Mouse (Mus musculus) lung, embryonic 15.5 days (tissue): Measurements from ENCODE around the gene March7. TPM values are rescaled to one million over a fixed set of nuclear protein-coding genes. Genes with fewer than 3 reads are reported as not detected.

ENCODE experiments used
- ATAC-seq: fragments of 200-750 bp; cut with Nextera tagmentation; 2 replicates; pipeline ENCODE4 v1.8.0; 2017; ENCODE audit warnings: moderate number of reproducible peaks, borderline replicate concordance; ENCODE audit not compliant: low FRiP score, low TSS enrichment; ENCODE audit errors: extremely low read depth
- H3K27ac ChIP-seq: fragments of 300-500 bp; sonication (generic); 2 replicates; pipeline ENCODE4 v1.5.1; 2015; ENCODE audit warnings: moderate library complexity, mild to moderate bottlenecking, inconsistent platforms
- H3K27me3 ChIP-seq: fragments of 300-500 bp; sonication (generic); 2 replicates; pipeline ENCODE4 v1.6.1; 2015; ENCODE audit warnings: inconsistent platforms
- H3K36me3 ChIP-seq: fragments of 300-500 bp; sonication (generic); 2 replicates; pipeline ENCODE4 v1.6.1; 2015; ENCODE audit warnings: inconsistent platforms
- H3K4me1 ChIP-seq: fragments of 300-500 bp; sonication (generic); 2 replicates; pipeline ENCODE4 v1.6.1; 2015; ENCODE audit warnings: inconsistent platforms
- H3K4me2 ChIP-seq: fragments of 300-500 bp; sonication (generic); 2 replicates; pipeline ENCODE4 v1.6.1; 2015; ENCODE audit warnings: inconsistent platforms, mild to moderate bottlenecking, moderate library complexity
- H3K4me3 ChIP-seq: fragments of 300-500 bp; sonication (generic); 2 replicates; pipeline ENCODE4 v1.5.1; 2015; ENCODE audit warnings: mild to moderate bottlenecking, inconsistent platforms
- H3K9ac ChIP-seq: fragments of 300-500 bp; sonication (generic); 2 replicates; pipeline ENCODE4 v1.6.1; 2015; ENCODE audit warnings: inconsistent platforms
- H3K9me3 ChIP-seq: fragments of 300-500 bp; sonication (generic); 2 replicates; pipeline ENCODE4 v1.6.1; 2016; ENCODE audit warnings: inconsistent platforms
- WGBS: fragments of 180-500 bp; shearing (Covaris S2); methylation state at CpG from one replicate; pipeline ENCODE4 v1.1.7; 2015; 5-methylcytosine and 5-hydroxymethylcytosine counted together
- polyA plus RNA-seq: library from polyadenylated mRNA; unstranded; fragments of >200 nt; fragmentation: Nextera tagmentation; extraction: Ambion mirVana; gene quantifications from 2 replicates; pipeline ENCODE4 v1.2.1, GENCODE M21; 2015

March7 gene
- polyA plus RNA-seq, 1 experiment from 2014 or later, result 73.4 TPM

DNA sequence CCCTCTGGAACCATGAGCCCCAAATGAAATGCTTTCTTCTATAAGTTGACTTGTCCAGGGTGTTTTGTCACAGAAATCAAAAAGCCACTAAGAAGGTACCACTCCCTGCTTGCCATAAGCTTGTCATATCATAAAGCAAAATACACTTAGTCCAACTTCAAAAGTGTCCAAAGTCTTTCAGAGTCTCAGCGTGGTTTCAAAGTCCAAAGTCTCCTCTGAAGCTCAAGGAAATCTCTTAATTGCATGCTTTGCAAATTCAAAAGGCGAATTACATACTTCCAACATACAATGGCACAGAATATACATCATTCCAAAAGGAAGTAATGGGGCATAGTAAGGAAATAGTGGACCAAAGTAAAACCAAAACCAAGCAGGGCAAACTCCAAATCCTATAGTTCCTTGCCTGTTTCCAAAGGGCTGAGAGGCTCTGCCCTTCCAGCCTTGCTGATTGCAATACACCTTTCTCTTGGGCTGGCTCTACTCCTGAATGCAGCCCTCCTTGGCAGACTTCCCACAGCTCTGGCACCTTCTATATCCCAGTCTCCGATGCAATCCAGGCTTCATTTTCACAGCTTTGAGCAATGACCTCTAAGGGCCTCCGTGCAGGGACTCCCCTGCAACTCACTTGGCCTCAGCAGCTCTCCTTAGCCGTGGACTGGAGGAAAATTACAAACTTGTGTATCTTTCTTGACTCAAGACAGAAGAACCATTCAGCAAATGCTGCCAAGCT lies 51.1 kb downstream of the March7 start:
- H3K4me3 ChIP-seq, result no peak overlapping the region
- ATAC-seq, result no peak
- no peak overlapping the region for H3K4me2 ChIP-seq
- no peaks in the 10 kb centered on the region for H3K4me1 ChIP-seq
- 77% methylated on average over 5 of the region's 5 CpGs for WGBS
- H3K9me3 ChIP-seq, result no peaks in the 10 kb centered on the region
- 0 out of 2 replicates have a peak, but pooled peaks cover 3% of the 10 kb centered on the region for H3K36me3 ChIP-seq
- no peak overlapping the region for H3K27ac ChIP-seq
- no peaks in the 10 kb centered on the region for H3K27me3 ChIP-seq
- no peak overlapping the region for H3K9ac ChIP-seq

DNA sequence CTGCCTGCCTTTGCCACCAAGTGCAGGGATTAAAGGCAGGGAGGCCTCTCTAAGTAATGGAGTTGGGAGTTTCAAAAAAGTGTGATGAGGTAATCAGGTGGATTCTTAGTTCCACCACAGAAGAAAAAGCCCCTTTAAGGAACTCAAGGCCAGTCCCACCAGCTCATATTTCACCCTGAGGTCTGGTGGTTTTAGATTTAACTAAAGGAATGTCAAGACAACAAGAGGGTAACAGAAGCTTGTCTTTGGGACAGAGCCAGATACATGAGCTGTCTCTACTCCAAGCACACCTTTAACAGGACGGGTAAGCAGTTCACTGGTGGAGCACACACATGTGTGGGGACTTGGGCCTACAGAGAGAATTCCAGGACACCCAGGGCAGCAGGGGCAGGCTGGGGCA lies 57.9 kb downstream of the March7 start:
- peak overlapping the region; percentile 12; the same call in 1 of the 2 replicates for H3K27ac ChIP-seq
- no peaks in the 10 kb centered on the region for H3K27me3 ChIP-seq
- no peak overlapping the region for H3K9ac ChIP-seq
- WGBS, result 34% methylated on average over 1 of the region's 1 CpGs
- no peak overlapping the region for H3K4me2 ChIP-seq
- no peak overlapping the region for H3K4me3 ChIP-seq
- H3K4me1 ChIP-seq, result 0 out of 2 replicates have a peak, but pooled peaks cover 3% of the 10 kb centered on the region
- H3K9me3 ChIP-seq, result no peaks in the 10 kb centered on the region
- H3K36me3 ChIP-seq, result no peaks in the 10 kb centered on the region
- no peak for ATAC-seq

DNA sequence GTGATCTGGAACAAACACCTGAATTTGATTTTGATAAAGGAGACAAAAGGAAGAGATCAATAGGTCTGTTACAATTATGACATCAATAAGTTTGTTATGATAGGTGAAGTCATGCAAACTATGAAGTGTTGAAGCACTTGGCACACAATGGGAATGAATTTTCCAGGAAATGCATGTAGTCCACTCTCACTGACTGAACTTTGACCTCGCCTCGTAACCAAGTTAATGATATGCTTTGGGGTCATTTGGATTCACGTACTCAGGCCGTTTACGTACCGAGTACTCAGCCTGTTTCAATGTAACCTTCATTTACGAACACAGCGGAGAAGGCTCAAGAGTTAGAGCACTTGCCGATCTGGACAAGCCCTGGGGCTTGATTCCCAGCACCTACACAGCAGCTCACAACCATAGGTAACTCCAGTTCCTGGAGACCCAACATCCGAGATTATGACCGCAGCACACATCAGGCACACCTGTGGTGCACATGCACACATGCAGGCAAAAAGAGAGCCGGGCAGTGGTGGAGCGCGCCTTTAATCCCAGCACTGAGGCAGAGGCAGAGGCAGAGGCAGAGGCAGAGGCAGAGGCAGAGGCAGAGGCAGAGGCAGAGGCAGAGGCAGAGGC lies 60.3 kb downstream of the March7 start:
- ATAC-seq, result no peak
- H3K27me3 ChIP-seq, result no peaks in the 10 kb centered on the region
- no peak overlapping the region for H3K9ac ChIP-seq
- no peaks in the 10 kb centered on the region for H3K9me3 ChIP-seq
- 87% methylated on average over 14 of the region's 14 CpGs for WGBS
- H3K4me3 ChIP-seq, result no peak overlapping the region
- no peak overlapping the region for H3K4me2 ChIP-seq
- no peaks in the 10 kb centered on the region for H3K36me3 ChIP-seq
- H3K4me1 ChIP-seq, result 0 out of 2 replicates have a peak, but pooled peaks cover 3% of the 10 kb centered on the region
- no peak overlapping the region for H3K27ac ChIP-seq

DNA sequence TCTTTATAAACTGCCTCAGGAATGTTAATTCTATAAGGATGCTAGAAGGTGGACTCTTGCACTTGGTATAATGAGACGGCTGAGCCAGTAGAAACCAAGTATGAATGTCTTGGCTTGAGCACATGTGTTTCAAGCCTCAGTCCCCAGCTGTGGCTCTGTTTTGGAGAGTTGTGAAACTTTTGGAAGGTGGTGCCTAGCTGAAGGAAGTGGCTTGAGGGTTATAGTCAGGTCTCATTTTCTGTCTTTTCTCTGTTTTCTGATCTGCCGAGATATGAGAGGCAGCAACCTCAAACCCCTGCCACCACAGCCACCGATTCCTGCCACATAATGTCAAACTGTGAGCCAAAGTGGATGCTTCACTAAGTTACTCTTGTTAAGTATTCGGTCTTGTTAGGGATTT lies 68.9 kb downstream of the March7 start:
- Histone ChIP-seq H3K9me3 (no peaks in the 10 kb centered on the region), H3K9ac (no peak overlapping the region), H3K4me2 (no peak overlapping the region), H3K4me1 (peaks cover 8% of the 10 kb centered on the region), H3K27me3 (no peaks in the 10 kb centered on the region), H3K4me3 (no peak overlapping the region), H3K27ac (no peak overlapping the region), H3K36me3 (no peaks in the 10 kb centered on the region)
- no peak for ATAC-seq
- 88% methylated on average over 4 of the region's 4 CpGs for WGBS

DNA sequence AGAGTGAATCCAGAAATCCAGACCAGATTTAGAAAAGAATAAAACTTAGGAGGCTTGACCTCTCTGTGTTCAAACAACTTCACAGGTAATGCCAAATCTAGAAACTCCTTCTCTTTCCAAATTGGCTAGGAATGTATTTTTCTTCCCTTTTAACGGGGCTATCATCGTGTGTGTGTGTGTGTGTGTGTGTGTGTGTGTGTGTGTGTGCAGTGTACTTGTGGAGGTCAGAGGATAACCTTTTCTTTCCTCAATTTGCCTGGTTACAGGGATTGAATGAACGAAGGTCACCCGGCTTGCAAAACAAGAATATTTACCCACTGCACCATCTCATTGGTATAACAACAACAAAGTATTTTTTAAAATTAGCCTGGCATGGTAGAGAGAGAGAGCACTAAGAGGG lies 72.9 kb downstream of the March7 start:
- Histone ChIP-seq H3K36me3 (no peaks in the 10 kb centered on the region), H3K27me3 (no peaks in the 10 kb centered on the region), H3K27ac (no peak overlapping the region), H3K9me3 (no peaks in the 10 kb centered on the region), H3K4me2 (peak overlapping the region; percentile 95), H3K4me1 (peaks cover 9% of the 10 kb centered on the region), H3K4me3 (no peak overlapping the region), H3K9ac (no peak overlapping the region)
- ATAC-seq, result no peak
- 59% methylated on average over 4 of the region's 4 CpGs for WGBS

DNA sequence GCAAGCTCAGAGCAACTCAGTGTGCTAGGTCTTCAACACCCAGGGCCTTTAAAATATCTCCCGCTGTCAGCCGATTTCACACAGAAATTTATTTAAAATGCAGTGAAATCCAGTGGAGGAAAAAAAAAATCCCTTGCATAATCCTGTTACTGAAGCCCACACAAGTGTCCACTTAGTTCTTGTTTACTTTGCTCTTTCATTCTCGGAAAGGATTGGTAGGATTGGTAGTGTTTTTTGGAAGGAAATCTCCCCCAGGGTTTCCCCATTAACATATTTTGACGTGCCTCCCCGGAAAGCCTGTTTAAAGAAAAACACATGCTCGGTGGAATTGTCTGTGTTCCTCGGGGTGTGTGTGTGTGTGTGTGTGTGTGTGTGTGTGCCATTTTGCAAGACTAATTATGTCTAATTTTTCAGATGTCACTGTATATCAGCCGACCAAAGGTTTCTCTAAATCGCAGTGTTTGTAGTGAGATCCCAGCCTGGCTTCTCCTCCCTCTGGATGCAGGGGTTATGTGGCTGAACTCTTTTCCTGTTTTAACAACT lies 73.6 kb downstream of the March7 start:
- peak; percentile 12; the same call in 1 of the 2 replicates for ATAC-seq
- WGBS, result 5% methylated on average over 9 of the region's 9 CpGs

DNA sequence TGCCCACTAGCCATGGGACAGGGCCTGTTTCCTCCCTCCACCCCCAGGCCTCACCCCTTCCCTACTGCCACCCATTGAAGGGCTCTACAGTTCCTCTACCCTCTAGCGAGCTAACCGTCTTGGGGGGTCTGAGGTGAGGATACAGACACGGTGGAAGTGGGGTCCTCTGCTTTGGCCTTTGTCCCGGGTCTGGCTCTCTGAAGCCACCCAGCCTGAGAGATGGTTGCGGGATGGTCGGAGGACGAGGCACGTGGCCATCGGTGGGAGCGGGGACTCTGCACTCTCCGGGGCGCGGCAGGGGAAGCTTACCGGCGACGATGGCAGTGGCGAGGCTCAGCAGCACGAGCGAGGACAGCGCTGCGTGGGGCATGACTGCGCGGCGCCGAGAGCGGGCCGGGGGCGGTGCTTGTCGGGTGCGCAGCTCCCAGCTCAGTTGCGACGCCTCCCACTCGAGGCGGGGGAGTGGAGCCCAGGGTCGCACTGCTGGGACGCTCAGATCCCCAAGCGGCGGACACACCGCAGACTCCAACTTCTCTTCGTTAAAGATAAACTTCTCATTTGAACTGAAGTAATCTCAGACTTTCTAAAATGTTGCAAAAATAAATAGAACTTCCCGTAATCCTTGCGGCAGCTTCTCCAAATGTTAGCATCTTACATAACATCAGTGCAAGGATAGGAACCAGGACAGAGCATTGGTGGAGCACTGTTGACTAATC lies 74.2 kb downstream of the March7 start:
- peak; percentile 90 for ATAC-seq
- H3K36me3 ChIP-seq, result no peaks in the 10 kb centered on the region
- H3K4me1 ChIP-seq, result peaks cover 9% of the 10 kb centered on the region
- peak overlapping the region; percentile 95 for H3K4me2 ChIP-seq
- H3K9me3 ChIP-seq, result no peaks in the 10 kb centered on the region
- H3K4me3 ChIP-seq, result peak overlapping the region; percentile 53
- under 1% methylated on average over 41 of the region's 42 CpGs for WGBS
- H3K27me3 ChIP-seq, result no peaks in the 10 kb centered on the region
- peak overlapping the region; percentile 54 for H3K27ac ChIP-seq
- peak overlapping the region; percentile 57 for H3K9ac ChIP-seq

More for the DNA sequence above, 73.6 kb downstream of the March7 start:
- Histone ChIP-seq H3K9ac (peak overlapping the region; percentile 57), H3K9me3 (no peaks in the 10 kb centered on the region), H3K27ac (peak overlapping the region; percentile 54; the same call in 1 of the 2 replicates), H3K36me3 (no peaks in the 10 kb centered on the region), H3K4me3 (peak overlapping the region; percentile 53), H3K4me1 (peaks cover 9% of the 10 kb centered on the region), H3K27me3 (no peaks in the 10 kb centered on the region), H3K4me2 (peak overlapping the region; percentile 95)

DNA sequence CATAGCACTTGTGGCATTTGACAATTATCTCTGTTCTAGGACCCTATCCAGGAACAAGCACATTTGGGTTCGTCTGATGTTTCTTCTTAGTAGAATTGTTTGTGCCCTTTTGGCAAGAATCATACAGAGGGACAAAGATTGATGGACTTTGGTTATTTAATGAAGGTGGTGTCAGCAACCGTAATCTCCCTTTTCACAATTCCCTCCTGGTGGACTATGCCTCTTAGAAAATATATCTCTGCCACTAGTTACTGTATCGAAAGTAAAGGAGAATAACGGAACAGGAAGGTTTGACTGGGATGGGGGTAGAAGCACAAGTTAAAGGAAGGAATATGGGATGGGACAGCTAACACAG lies 74.8 kb downstream of the March7 start, which contains the start of gene Cd302:
Gene Cd302, minus strand, starts transcription at position 22 of the 355 bp plus-strand sequence.
- Histone ChIP-seq H3K9me3 (no peaks in the 10 kb centered on the region), H3K4me1 (peaks cover 9% of the 10 kb centered on the region), H3K4me2 (peak within 1 kb of the TSS; percentile 95), H3K27ac (peak within 1 kb of the TSS; percentile 54), H3K4me3 (peak within 1 kb of the TSS; percentile 53), H3K36me3 (no peaks in the 10 kb centered on the region), H3K27me3 (no peaks in the 10 kb centered on the region), H3K9ac (peak within 1 kb of the TSS; percentile 57)
- ATAC-seq, result no peak
- WGBS, result 38% methylated on average over 4 of the region's 4 CpGs

DNA sequence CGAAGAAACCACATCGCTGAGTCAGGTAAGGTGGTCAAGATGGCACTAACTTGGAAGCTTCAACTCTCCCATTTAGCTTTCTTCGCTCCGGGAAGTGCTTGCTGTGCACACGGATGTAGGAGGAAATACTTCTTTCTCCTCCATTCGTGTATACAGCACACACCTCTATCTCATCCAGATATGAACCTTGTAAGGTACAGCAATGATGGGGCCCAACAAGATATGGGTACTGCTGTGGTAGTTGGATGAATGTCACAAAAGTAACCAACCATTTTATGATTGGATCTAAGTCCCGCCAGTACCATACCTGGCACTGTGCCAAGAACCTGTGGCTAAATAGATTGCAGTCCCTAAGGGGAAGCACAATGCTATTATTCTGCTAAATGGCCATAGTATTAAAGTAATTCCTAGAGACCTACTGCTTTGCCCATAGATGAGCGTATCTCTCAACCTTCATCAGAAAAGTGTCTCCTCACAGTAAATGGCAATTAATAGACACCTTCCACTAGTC lies 75.5 kb downstream of the March7 start:
- H3K4me1 ChIP-seq, result peaks cover 9% of the 10 kb centered on the region
- H3K27ac ChIP-seq, result no peak overlapping the region
- H3K36me3 ChIP-seq, result no peaks in the 10 kb centered on the region
- H3K4me2 ChIP-seq, result no peak overlapping the region
- no peaks in the 10 kb centered on the region for H3K9me3 ChIP-seq
- H3K27me3 ChIP-seq, result no peaks in the 10 kb centered on the region
- no peak for ATAC-seq
- 79% methylated on average over 8 of the region's 8 CpGs for WGBS
- H3K4me3 ChIP-seq, result no peak overlapping the region
- no peak overlapping the region for H3K9ac ChIP-seq

DNA sequence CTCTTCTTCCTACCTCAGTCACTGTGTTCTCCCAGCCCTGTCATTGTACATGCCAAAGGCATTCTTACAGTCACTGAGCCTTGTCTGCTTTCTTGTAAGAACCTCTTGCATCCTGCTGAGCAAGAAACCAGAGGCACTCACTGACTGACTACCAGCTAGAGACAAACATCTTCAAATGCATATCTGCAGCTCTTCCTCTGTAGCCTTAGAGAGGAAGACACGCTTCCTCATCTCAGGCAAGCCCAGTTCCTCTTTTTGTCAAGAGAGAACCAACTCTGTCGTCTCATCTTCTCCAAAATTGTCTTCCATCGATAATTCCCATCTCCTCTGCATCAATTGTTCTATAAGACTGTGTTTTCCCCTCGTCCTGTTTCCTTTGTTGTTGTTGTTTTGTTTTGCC lies 78.9 kb downstream of the March7 start:
- Histone ChIP-seq H3K9me3 (no peaks in the 10 kb centered on the region), H3K27ac (no peak overlapping the region), H3K4me1 (peaks cover 1% of the 10 kb centered on the region; the same call in 1 of the 2 replicates), H3K9ac (no peak overlapping the region), H3K27me3 (no peaks in the 10 kb centered on the region), H3K4me2 (no peak overlapping the region), H3K36me3 (no peaks in the 10 kb centered on the region), H3K4me3 (no peak overlapping the region)
- WGBS, result 84% methylated on average over 4 of the region's 4 CpGs
- no peak for ATAC-seq

DNA sequence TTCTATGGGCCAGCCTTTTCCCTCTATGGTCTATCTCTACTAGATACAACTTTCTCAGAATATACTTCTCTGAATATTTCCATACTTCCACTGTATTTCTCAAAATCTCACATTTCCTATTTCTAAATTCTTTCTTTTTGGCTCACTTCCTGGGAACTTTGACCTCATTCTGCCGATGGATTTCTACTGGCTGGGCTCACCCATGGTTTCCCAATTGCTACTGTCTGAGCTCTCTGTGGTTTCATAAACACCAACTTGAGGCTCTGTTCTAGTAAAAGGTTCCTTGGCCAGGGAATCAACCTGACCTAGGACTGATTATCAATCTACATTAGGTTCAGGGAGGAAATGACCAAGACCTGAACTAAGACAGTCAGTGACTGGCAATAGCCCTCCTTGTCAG lies 79.8 kb downstream of the March7 start:
- Histone ChIP-seq H3K4me1 (no peaks in the 10 kb centered on the region; the same call in 1 of the 2 replicates), H3K4me3 (no peak overlapping the region), H3K9me3 (no peaks in the 10 kb centered on the region), H3K36me3 (no peaks in the 10 kb centered on the region), H3K9ac (no peak overlapping the region), H3K27me3 (no peaks in the 10 kb centered on the region), H3K27ac (no peak overlapping the region), H3K4me2 (no peak overlapping the region)
- 35% methylated on average over 1 of the region's 1 CpGs for WGBS
- ATAC-seq, result no peak
